Mouse (Mus musculus): ENCODE data around the gene Prtg. TPM values are rescaled to one million over a fixed set of nuclear protein-coding genes. Genes with fewer than 3 reads are reported as not detected.

Prtg gene
- not detected in 2 replicates for polyA plus RNA-seq (2012)

DNA sequence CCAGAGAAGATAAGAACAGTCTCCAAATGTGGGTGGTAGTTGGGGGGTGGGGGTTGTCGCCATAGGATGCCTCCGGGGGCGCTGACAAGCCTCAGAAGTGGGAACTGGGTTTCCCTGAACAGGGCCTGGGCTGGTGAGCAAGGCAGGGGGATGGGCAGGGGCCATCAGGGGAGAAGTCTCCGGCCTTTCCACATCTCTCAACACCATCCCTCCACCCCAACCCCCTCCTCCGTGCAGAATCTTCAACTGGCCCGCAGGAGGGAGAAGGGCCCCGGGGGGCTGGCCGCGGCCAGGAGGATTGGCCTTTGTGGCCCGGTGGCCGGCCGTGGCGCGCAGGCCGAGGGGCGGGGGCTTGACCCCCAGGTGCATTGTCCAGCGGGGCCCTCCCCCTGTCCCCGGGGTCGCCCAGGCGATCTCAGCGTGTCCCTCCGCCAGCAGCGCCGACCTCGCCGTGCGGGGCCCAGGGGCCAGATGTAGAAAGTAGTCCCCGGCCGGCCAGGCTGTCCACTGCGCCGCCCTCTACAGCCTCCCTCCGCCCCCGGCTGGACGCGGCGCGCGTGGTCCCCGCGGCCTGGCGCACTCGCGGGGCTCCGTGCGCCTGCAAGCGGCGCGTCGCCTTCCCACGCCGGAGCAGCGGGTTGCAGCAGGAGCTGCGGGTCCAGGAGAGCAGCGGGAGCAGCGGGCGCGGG is at the start of gene Prtg:
Gene Prtg, plus strand, starts transcription at position 144 of the 689 bp plus-strand sequence.
- Histone ChIP-seq H3K36me3 (ENCODE audit: control insufficient read depth) (no peaks in the 10 kb centered on the region), H3K4me3 (replicated peaks) (peak within 1 kb of the TSS; percentile 51), H3K4me1 (ENCODE audit: control insufficient read depth) (no peaks in the 10 kb centered on the region), H3K27me3 (ENCODE audit: control insufficient read depth) (peaks cover 71% of the 10 kb centered on the region), H3K9me3 (ENCODE audit: control insufficient read depth, low read length) (no peaks in the 10 kb centered on the region)
- no peak for TF ChIP-seq GATA1 (IDR thresholded peaks at IDR 0.05; ENCODE audit: low read length)
- no peak for TF ChIP-seq TAL1 (IDR thresholded peaks at IDR 0.05; ENCODE audit: low read length)

DNA sequence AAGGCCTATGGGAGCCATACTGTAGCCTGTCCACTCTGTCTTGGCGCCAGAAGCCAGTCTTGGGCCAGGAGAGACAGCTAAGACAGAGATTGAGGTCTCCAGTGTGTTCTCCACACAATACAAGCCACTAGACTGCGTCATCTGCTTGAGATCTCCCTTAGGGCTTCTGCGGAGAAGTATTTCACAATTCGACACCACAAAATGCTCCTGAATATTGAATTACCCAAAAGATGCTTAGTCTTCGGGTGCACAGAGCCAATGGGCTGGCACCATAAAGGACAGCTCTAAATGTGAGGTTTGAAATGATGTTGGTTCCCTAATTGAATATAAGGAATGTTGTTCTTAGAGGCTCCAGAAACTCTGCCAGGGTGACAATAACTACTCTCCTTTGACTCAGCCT is 49.5 kb upstream of the Prtg start:
- Histone ChIP-seq H3K9me3 (ENCODE audit: control insufficient read depth, low read length) (no peaks in the 10 kb centered on the region), H3K4me3 (replicated peaks) (no peak overlapping the region), H3K4me1 (ENCODE audit: control insufficient read depth) (no peaks in the 10 kb centered on the region), H3K36me3 (ENCODE audit: control insufficient read depth) (no peaks in the 10 kb centered on the region), H3K27me3 (ENCODE audit: control insufficient read depth) (no peaks in the 10 kb centered on the region)
- no peak for TF ChIP-seq TAL1 (IDR thresholded peaks at IDR 0.05; ENCODE audit: low read length)
- no peak for TF ChIP-seq GATA1 (IDR thresholded peaks at IDR 0.05; ENCODE audit: low read length)

DNA sequence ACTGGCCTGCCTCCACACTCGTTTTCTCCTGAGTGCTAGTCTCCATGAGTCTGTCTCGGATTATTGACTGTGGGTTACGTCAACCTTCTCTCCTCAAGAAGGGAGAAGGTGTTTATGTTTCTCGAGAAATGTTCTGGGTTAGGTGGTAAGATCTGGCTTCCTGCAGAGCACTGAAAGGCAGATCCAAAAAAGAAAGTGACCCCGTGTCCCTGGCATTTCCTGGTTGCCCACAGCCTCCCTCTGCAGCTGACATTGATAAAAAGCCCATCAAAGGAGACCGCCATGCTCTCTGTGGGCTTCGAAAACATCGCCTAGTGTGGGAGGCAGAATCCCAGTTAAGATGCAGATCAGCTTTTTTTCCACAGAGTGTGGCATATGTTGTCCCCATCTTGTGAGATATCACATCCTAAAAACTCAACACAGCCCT is 48.0 kb upstream of the Prtg start:
- Histone ChIP-seq H3K9me3 (ENCODE audit: control insufficient read depth, low read length) (no peaks in the 10 kb centered on the region), H3K4me1 (ENCODE audit: control insufficient read depth) (no peaks in the 10 kb centered on the region), H3K36me3 (ENCODE audit: control insufficient read depth) (no peaks in the 10 kb centered on the region), H3K27me3 (ENCODE audit: control insufficient read depth) (no peaks in the 10 kb centered on the region), H3K4me3 (replicated peaks) (no peak overlapping the region)
- TF ChIP-seq GATA1 (IDR thresholded peaks at IDR 0.05; ENCODE audit: low read length), result no peak
- TF ChIP-seq TAL1 (IDR thresholded peaks at IDR 0.05; ENCODE audit: low read length), result no peak

GRCm38 (mm10) chr9:72763050-72763718 is 43.5 kb upstream of the Prtg start:
- Histone ChIP-seq H3K9me3 (ENCODE audit: control insufficient read depth, low read length) (no peaks in the 10 kb centered on the region), H3K27me3 (ENCODE audit: control insufficient read depth) (no peaks in the 10 kb centered on the region), H3K4me3 (replicated peaks) (no peak overlapping the region), H3K36me3 (ENCODE audit: control insufficient read depth) (no peaks in the 10 kb centered on the region), H3K4me1 (ENCODE audit: control insufficient read depth) (peaks cover 5% of the 10 kb centered on the region)
- TF ChIP-seq GATA1 (IDR thresholded peaks at IDR 0.05; ENCODE audit: low read length) (no peak), TAL1 (IDR thresholded peaks at IDR 0.05; ENCODE audit: low read length) (no peak)

GRCm38 (mm10) chr9:72766789-72767349 is 39.8 kb upstream of the Prtg start:
- H3K4me3 ChIP-seq (replicated peaks), result peak overlapping the region; percentile 35
- H3K27me3 ChIP-seq (ENCODE audit: control insufficient read depth), result no peaks in the 10 kb centered on the region
- no peaks in the 10 kb centered on the region for H3K36me3 ChIP-seq (ENCODE audit: control insufficient read depth)
- no peaks in the 10 kb centered on the region for H3K9me3 ChIP-seq (ENCODE audit: control insufficient read depth, low read length)
- H3K4me1 ChIP-seq (ENCODE audit: control insufficient read depth), result peaks cover 5% of the 10 kb centered on the region
- TF ChIP-seq GATA1 (IDR thresholded peaks at IDR 0.05; ENCODE audit: low read length), result no peak
- TF ChIP-seq TAL1 (IDR thresholded peaks at IDR 0.05; ENCODE audit: low read length), result no peak

DNA sequence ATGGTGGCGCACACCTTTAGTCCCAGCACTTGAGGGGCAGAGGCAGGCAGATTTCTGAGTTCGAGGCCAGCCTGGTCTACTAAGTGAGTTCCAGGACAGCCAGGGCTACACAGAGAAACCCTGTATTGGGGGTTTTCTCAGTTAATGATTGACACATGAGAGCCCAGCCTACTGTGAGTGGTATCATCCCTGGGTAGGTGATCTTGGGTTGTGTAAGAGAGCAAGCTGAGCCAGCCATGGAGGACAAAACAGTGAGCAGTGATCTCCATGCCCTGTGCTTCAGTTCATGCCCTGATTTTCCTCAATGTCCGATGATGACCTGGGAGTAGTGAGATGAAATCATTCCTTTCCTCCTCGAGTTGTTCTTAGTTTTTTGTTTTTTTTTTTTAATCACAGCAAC is 31.7 kb upstream of the Prtg start:
- no peak for TF ChIP-seq GATA1 (IDR thresholded peaks at IDR 0.05; ENCODE audit: low read length)
- no peak for TF ChIP-seq TAL1 (IDR thresholded peaks at IDR 0.05; ENCODE audit: low read length)
- Histone ChIP-seq H3K4me3 (replicated peaks) (no peak overlapping the region), H3K27me3 (ENCODE audit: control insufficient read depth) (no peaks in the 10 kb centered on the region), H3K4me1 (ENCODE audit: control insufficient read depth) (no peaks in the 10 kb centered on the region), H3K36me3 (ENCODE audit: control insufficient read depth) (no peaks in the 10 kb centered on the region), H3K9me3 (ENCODE audit: control insufficient read depth, low read length) (no peaks in the 10 kb centered on the region)

DNA sequence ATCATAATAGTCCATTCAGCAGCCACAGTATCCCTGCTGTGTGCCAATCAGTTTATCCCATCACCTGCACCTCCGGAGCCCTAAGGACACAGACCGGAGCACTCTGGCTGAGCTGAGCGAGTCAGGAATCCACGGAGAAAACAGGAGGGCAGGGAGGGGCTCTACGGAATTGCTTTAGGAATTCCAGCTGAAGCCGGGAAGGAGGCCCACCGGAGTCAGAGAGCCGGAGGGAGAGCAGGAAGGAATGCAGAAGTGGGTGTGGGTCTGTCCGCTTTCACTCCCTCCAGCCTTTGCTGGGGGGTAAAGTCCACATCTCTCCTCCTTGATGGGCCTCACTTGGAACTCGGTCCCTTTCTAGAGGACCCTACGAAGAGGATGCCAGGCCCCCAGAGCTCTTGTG is 27.7 kb upstream of the Prtg start:
- H3K9me3 ChIP-seq (ENCODE audit: control insufficient read depth, low read length), result no peaks in the 10 kb centered on the region
- no peak overlapping the region for H3K4me3 ChIP-seq (replicated peaks)
- H3K4me1 ChIP-seq (ENCODE audit: control insufficient read depth), result peaks cover 4% of the 10 kb centered on the region
- H3K27me3 ChIP-seq (ENCODE audit: control insufficient read depth), result peaks cover 5% of the 10 kb centered on the region
- H3K36me3 ChIP-seq (ENCODE audit: control insufficient read depth), result no peaks in the 10 kb centered on the region
- TF ChIP-seq GATA1 (IDR thresholded peaks at IDR 0.05; ENCODE audit: low read length) (no peak), TAL1 (IDR thresholded peaks at IDR 0.05; ENCODE audit: low read length) (no peak)

GRCm38 (mm10) chr9:72779733-72780132 is 26.9 kb upstream of the Prtg start:
- TF ChIP-seq TAL1 (IDR thresholded peaks at IDR 0.05; ENCODE audit: low read length) (no peak), GATA1 (IDR thresholded peaks at IDR 0.05; ENCODE audit: low read length) (no peak)
- peaks cover 4% of the 10 kb centered on the region for H3K4me1 ChIP-seq (ENCODE audit: control insufficient read depth)
- H3K36me3 ChIP-seq (ENCODE audit: control insufficient read depth), result no peaks in the 10 kb centered on the region
- H3K27me3 ChIP-seq (ENCODE audit: control insufficient read depth), result peaks cover 5% of the 10 kb centered on the region
- no peak overlapping the region for H3K4me3 ChIP-seq (replicated peaks)
- H3K9me3 ChIP-seq (ENCODE audit: control insufficient read depth, low read length), result no peaks in the 10 kb centered on the region

GRCm38 (mm10) chr9:72780694-72781093 is 26.0 kb upstream of the Prtg start:
- no peak for TF ChIP-seq GATA1 (IDR thresholded peaks at IDR 0.05; ENCODE audit: low read length)
- TF ChIP-seq TAL1 (IDR thresholded peaks at IDR 0.05; ENCODE audit: low read length), result no peak
- Histone ChIP-seq H3K4me3 (replicated peaks) (no peak overlapping the region), H3K4me1 (ENCODE audit: control insufficient read depth) (peaks cover 4% of the 10 kb centered on the region), H3K9me3 (ENCODE audit: control insufficient read depth, low read length) (no peaks in the 10 kb centered on the region), H3K27me3 (ENCODE audit: control insufficient read depth) (peaks cover 5% of the 10 kb centered on the region), H3K36me3 (ENCODE audit: control insufficient read depth) (no peaks in the 10 kb centered on the region)
